Mouse (Mus musculus): ENCODE data around the gene Ccdc106.

DNA sequence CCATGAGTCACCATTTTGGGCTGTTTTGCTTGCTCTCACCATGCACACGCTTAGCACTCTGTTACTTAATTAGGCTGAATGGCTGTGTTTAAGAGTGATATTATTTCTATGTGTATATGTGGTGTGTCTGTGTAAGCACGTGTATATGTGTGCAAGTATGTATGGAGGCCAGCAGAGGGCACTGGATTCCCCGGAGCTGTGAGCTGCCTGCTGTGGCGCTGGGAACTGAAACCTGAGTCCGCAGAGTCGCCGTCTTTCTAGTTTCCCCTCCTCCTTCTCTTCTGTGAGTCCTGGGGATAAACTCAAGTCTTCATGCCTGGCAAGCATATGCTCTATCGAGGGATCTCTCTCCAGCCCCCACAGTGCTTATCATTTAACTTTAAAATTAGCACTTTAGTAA is 88.9 kb downstream of the Ccdc106 start:
- TF ChIP-seq ZNF384 (IDR thresholded peaks at IDR 0.05; ENCODE audit: low read depth, low read length) (no peak), HCFC1 (IDR thresholded peaks at IDR 0.05; ENCODE audit: borderline replicate concordance, insufficient read depth, low read length) (no peak), ZC3H11A (IDR thresholded peaks at IDR 0.05; ENCODE audit: borderline replicate concordance, low read depth, low read length) (no peak), MAFK (IDR thresholded peaks at IDR 0.05; ENCODE audit: insufficient read depth, low read depth, low read length) (no peak)

Measured in ES-E14 (cell line).